Mouse (Mus musculus) liver, postnatal 0 days (tissue): ENCODE measurements at regions not wholly inside any gene's neighbourhood (a gene's known extent, or its start where the extent isn't known, plus 50 kb on each side); places are given as distances from the start of the nearest gene placed in this dataset.
A peak's percentile ranks its signal among the peaks of the same experiment; 100 is the strongest.

Experiments
- CTCF ChIP-seq: sonication (generic); IDR thresholded peaks from 2 replicates; pipeline ENCODE4 v1.5.1; 2016; ENCODE audit warnings: antibody characterized with exemption, low read depth
- EP300 ChIP-seq: IDR thresholded peaks from 2 replicates; pipeline ENCODE4 v1.6.1; 2016; ENCODE audit warnings: antibody characterized with exemption, low read depth, mild to moderate bottlenecking

- no peak for TF ChIP-seq EP300
- peak; percentile 65 for TF ChIP-seq CTCF
These were observed 323.2 kb downstream of the Chl1 start for GRCm38 (mm10) chr6:103833501-103834132.
